Comparison of ENCODE assay signal across 26 mouse cellular contexts in the genomic region with DNA sequence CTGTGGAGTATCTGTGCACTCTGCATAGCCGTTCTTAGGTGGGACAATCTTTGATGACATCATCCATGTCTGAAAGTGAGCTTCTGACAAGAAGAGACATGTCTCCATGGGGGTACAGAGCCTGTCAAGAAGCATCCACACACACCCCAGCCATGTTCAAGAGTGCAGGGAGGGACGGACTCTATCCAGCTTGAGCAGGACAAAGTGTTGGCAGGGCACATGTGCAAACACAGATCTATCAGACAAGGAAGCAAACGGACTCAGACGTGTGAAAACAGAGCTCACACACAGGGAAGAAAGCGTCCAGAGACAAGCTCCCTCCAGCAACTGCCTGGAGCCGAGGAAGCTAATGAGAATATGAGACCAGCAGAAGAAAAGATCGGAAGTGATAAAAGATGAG. TPM values are rescaled to one million over a fixed set of nuclear protein-coding genes. Genes with fewer than 3 reads are reported as not detected.
DNase-seq lines count a peak whose midpoint lies in the region; ATAC-seq lines count a peak whose summit lies in the region.
"Had no signal": no experiment of that assay in that cellular context is flagged by ENCODE, and none has a peak within 500 bp of the region (broad histone marks: within the 10 kb centered on the region; RNA-seq: fewer than 3 reads in every experiment).

No protein-coding gene starts in this region.

- 33% methylated on average over 7 of the region's 7 CpGs for whole genome bisulfite sequencing in heart, embryonic 13.5 days
- 24% methylated on average over 7 of the region's 7 CpGs for WGBS in lung, embryonic 16.5 days
- WGBS in forebrain, embryonic 12.5 days: 62% methylated on average over 7 of the region's 7 CpGs
- WGBS in forebrain, embryonic 15.5 days: 38% methylated on average over 7 of the region's 7 CpGs

- H3K4me2 ChIP-seq in heart, embryonic 13.5 days: peak overlapping the region; percentile 21; the same call in 1 of the 2 replicates
- no peak overlapping the region for H3K4me2 ChIP-seq in lung, embryonic 16.5 days (ENCODE audit: low read depth, low read length)
- no peak overlapping the region for H3K4me2 ChIP-seq in forebrain, embryonic 12.5 days
- no peak overlapping the region for H3K4me2 ChIP-seq in forebrain, embryonic 15.5 days (replicated peaks)
- H3K4me2 ChIP-seq: heart, embryonic 11.5 days; kidney, embryonic 15.5 days; limb, embryonic 13.5 days; liver, embryonic 12.5 days; neural tube, embryonic 13.5 days had no signal

- H3K9ac ChIP-seq in heart, embryonic 13.5 days: no peak overlapping the region
- H3K9ac ChIP-seq in lung, embryonic 16.5 days (ENCODE audit: low read length): no peak overlapping the region
- no peak overlapping the region for H3K9ac ChIP-seq in forebrain, embryonic 12.5 days
- no peak overlapping the region for H3K9ac ChIP-seq in forebrain, embryonic 15.5 days (replicated peaks)
- H3K9ac ChIP-seq: kidney, embryonic 15.5 days; limb, embryonic 13.5 days; liver, embryonic 12.5 days; neural tube, embryonic 13.5 days had no signal

- no peak overlapping the region for H3K27ac ChIP-seq in heart, embryonic 13.5 days (replicated peaks)
- no peak overlapping the region for H3K27ac ChIP-seq in lung, embryonic 16.5 days (ENCODE audit: low read length)
- H3K27ac ChIP-seq in forebrain, embryonic 12.5 days: peak overlapping the region; percentile 14; the same call in 1 of the 2 replicates
- H3K27ac ChIP-seq in forebrain, embryonic 15.5 days (replicated peaks): no peak overlapping the region
- H3K27ac ChIP-seq: kidney, embryonic 15.5 days; limb, embryonic 13.5 days; liver, embryonic 12.5 days; neural tube, embryonic 13.5 days had no signal

- no peaks in the 10 kb centered on the region for H3K9me3 ChIP-seq in heart, embryonic 13.5 days
- H3K9me3 ChIP-seq in lung, embryonic 16.5 days (ENCODE audit: control insufficient read depth, low read length): no peaks in the 10 kb centered on the region
- no peaks in the 10 kb centered on the region for H3K9me3 ChIP-seq in forebrain, embryonic 12.5 days
- H3K9me3 ChIP-seq in forebrain, embryonic 15.5 days: no peaks in the 10 kb centered on the region
- H3K9me3 ChIP-seq: kidney, embryonic 15.5 days; limb, embryonic 13.5 days; liver, embryonic 12.5 days; neural tube, embryonic 13.5 days had no signal

- H3K27me3 ChIP-seq in heart, embryonic 13.5 days (replicated peaks): no peaks in the 10 kb centered on the region
- H3K27me3 ChIP-seq in lung, embryonic 16.5 days (ENCODE audit: control insufficient read depth, insufficient read depth, low read depth, low read length): no peaks in the 10 kb centered on the region
- H3K27me3 ChIP-seq in forebrain, embryonic 12.5 days: no peaks in the 10 kb centered on the region
- H3K27me3 ChIP-seq in forebrain, embryonic 15.5 days: no peaks in the 10 kb centered on the region
- H3K27me3 ChIP-seq: kidney, embryonic 15.5 days; liver, embryonic 12.5 days; neural tube, embryonic 13.5 days had no signal

- no peak for ATAC-seq in heart, embryonic 13.5 days (ENCODE audit: extremely low read depth, insufficient number of reproducible peaks, low FRiP score, low TSS enrichment)
- ATAC-seq in lung, embryonic 16.5 days (ENCODE audit: low read depth): peak; percentile 17; the same call in 1 of the 2 replicates
- 0 out of 2 replicates have a peak, but pooled peaks have one; percentile 39 for ATAC-seq in forebrain, embryonic 12.5 days (ENCODE audit: low FRiP score)
- peak; percentile 15; the same call in 1 of the 2 replicates for ATAC-seq in forebrain, embryonic 15.5 days (replicated peaks)
- ATAC-seq: liver, embryonic 12.5 days had no signal

- no peak overlapping the region for H3K4me3 ChIP-seq in heart, embryonic 13.5 days
- H3K4me3 ChIP-seq in lung, embryonic 16.5 days (ENCODE audit: low read length): no peak overlapping the region
- H3K4me3 ChIP-seq in forebrain, embryonic 12.5 days (replicated peaks): no peak overlapping the region
- H3K4me3 ChIP-seq in forebrain, embryonic 15.5 days: no peak overlapping the region
- H3K4me3 ChIP-seq: kidney, embryonic 15.5 days; limb, embryonic 13.5 days; liver, embryonic 12.5 days; myocyte; neural tube, embryonic 13.5 days had no signal

- intact Hi-C loops in heart, postnatal 36 days (cut with DNase I): no loop called here

- DNase-seq in heart, postnatal 36 days: no peak
- DNase-seq in lung, postnatal 36 days: no peak
- no peak for DNase-seq in B cell, adult 2 months
- no peak for DNase-seq in frontal cortex, postnatal 14 days (ENCODE audit: low spot score in 2 of 2)
- DNase-seq: adrenal gland, postnatal 14 days; cerebellum, adult 9-10 months; gastrocnemius, postnatal 36 days; kidney, adult 11 months; kidney, postnatal 36 days; layer of hippocampus, adult 9-11 months; lung, adult 18-20 months; lung, postnatal 4 days; retina, postnatal 1 day; right cerebral cortex, postnatal 25 days; spleen, adult 18-20 months; thymus, postnatal 14 days had no signal

- no peaks in the 10 kb centered on the region for H3K36me3 ChIP-seq in heart, embryonic 13.5 days
- no peaks in the 10 kb centered on the region for H3K36me3 ChIP-seq in lung, embryonic 16.5 days (ENCODE audit: control insufficient read depth, insufficient read depth, low read length)
- no peaks in the 10 kb centered on the region for H3K36me3 ChIP-seq in forebrain, embryonic 12.5 days (replicated peaks)
- H3K36me3 ChIP-seq in forebrain, embryonic 15.5 days: no peaks in the 10 kb centered on the region
- H3K36me3 ChIP-seq: kidney, embryonic 15.5 days; limb, embryonic 13.5 days; liver, embryonic 12.5 days; neural tube, embryonic 13.5 days had no signal

- H3K4me1 ChIP-seq in heart, embryonic 13.5 days: no peaks in the 10 kb centered on the region
- H3K4me1 ChIP-seq in lung, embryonic 16.5 days (replicated peaks; ENCODE audit: control insufficient read depth, insufficient read depth, low read length): no peaks in the 10 kb centered on the region
- H3K4me1 ChIP-seq in forebrain, embryonic 12.5 days: peaks cover 8% of the 10 kb centered on the region
- H3K4me1 ChIP-seq in forebrain, embryonic 15.5 days: peaks cover 21% of the 10 kb centered on the region
- H3K4me1 ChIP-seq: kidney, embryonic 15.5 days; limb, embryonic 13.5 days; liver, embryonic 12.5 days had no signal

RNA-seq across cellular contexts. Expression of a gene that starts 43.9 kb away (rescaled TPM):
- 8.0 and 8.1 TPM in 2 replicates for polyA plus RNA-seq in heart, embryonic 13.5 days (2015; fragmentation: Nextera tagmentation; extraction: Ambion mirVana)
- total RNA-seq in heart, postnatal 36 days (2021): 1 to 10 TPM; 3.5 to 3.6 TPM
- polyA plus RNA-seq in lung, embryonic 16.5 days (2015; fragmentation: Nextera tagmentation; extraction: Ambion mirVana): 9.1 and 10.4 TPM in 2 replicates
- 10.4 and 10.7 TPM in 2 replicates for polyA plus RNA-seq in forebrain, embryonic 12.5 days (2016; fragmentation: Nextera tagmentation; extraction: Ambion mirVana)
- polyA plus RNA-seq in forebrain, embryonic 15.5 days (2015; fragmentation: Nextera tagmentation; extraction: Ambion mirVana): 9.6 and 10.0 TPM in 2 replicates
